Mouse (Mus musculus) brain, embryonic 14.5 days (tissue): ENCODE data around the gene Map9. TPM values are rescaled to one million over a fixed set of nuclear protein-coding genes. Genes with fewer than 3 reads are reported as not detected.

Experiments
- DNase-seq: peaks from one replicate; pipeline ENCODE4 v3.0.0-alpha.2; 2011; ENCODE audit warnings: low read depth
- CTCF ChIP-seq: fragments of 200-500 bp; IDR thresholded peaks from 2 replicates; pipeline ENCODE4 v1.5.1; 2012; ENCODE audit warnings: inconsistent platforms, mild to moderate bottlenecking, moderate library complexity, borderline replicate concordance; ENCODE audit not compliant: insufficient read depth, insufficient read length; ENCODE audit errors: extremely low read depth
- POLR2A ChIP-seq: fragments of 200-500 bp; IDR thresholded peaks from 2 replicates; pipeline ENCODE4 v1.6.1; 2012; ENCODE audit warnings: mild to moderate bottlenecking, inconsistent platforms, borderline replicate concordance; ENCODE audit not compliant: poor library complexity, insufficient read depth, insufficient read length, severe bottlenecking; ENCODE audit errors: extremely low read depth
- polyA plus RNA-seq: library from polyadenylated mRNA; depleted of rRNA; stranded (reverse); fragments of >200 nt; gene quantifications from 2 replicates; pipeline ENCODE4 v1.2.3, GENCODE M21; 2012

Map9 gene
- polyA plus RNA-seq, 1 experiment, result 32.5 TPM

- DNase-seq, result peak; percentile 63
Observed at GRCm38 (mm10) chr3:82362452-82362851, 4.6 kb downstream of the Map9 start.

GRCm38 (mm10) chr3:82364505-82364904 lies 6.7 kb downstream of the Map9 start:
- no peak for TF ChIP-seq CTCF
- TF ChIP-seq POLR2A, result no peak
- DNase-seq, result no peak

More at GRCm38 (mm10) chr3:82362452-82362851, 4.6 kb downstream of the Map9 start:
- TF ChIP-seq CTCF (peak; percentile 76; the same call in 1 of the 2 replicates), POLR2A (no peak)

- TF ChIP-seq POLR2A (no peak), CTCF (peak; percentile 83; the same call in 1 of the 2 replicates)
- peak; percentile 69 for DNase-seq
Observed at GRCm38 (mm10) chr3:82364988-82365387, 7.1 kb downstream of the Map9 start.

GRCm38 (mm10) chr3:82369063-82369860 lies 11.4 kb downstream of the Map9 start:
- no peak for TF ChIP-seq POLR2A
- TF ChIP-seq CTCF, result no peak
- DNase-seq, result no peak

GRCm38 (mm10) chr3:82370439-82371011 lies 12.7 kb downstream of the Map9 start:
- TF ChIP-seq CTCF (no peak), POLR2A (no peak)
- DNase-seq, result no peak

DNA sequence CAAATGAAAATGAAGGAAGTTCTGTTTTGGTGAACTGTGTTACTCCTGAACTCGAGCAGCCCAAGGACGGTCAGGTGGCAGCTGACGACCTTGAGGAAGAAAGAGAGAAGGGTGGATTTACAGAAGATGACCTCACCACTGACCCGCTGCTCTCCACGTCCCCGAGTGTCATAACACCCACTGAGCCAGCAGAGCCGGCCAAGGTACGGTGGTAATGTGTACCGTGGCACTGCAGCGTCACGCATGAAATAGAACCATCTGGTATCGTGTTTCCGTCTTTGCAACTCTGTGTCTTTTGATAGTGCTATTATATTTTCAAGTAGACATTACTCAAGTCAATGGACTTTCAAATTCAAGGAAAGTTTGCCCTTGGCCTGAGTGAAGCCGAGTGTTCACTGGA lies 19.1 kb downstream of the Map9 start:
- no peak for DNase-seq

DNA sequence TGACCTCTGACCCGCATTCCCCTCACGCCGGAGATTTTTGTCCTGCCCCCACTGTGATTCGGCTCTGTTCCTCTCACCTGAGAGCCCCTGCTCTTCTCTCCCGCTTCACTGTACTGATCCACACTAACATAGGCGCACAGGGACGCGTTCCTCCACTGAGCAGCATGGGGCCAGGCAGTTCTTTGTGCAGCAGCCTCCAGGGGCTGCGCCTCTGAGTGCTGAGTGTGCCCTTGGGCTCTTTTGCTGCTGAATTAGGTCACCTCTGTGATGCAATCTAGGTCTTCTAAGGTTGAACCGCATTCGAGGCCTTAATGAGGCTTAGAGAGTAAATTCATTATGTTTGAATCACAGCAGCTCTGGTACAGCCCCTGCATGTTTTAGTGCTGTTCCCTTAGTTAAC lies 24.5 kb downstream of the Map9 start:
- peak; percentile 35 for DNase-seq
- no peak for TF ChIP-seq CTCF
- TF ChIP-seq POLR2A, result no peak

More for the DNA sequence above, 19.1 kb downstream of the Map9 start:
- TF ChIP-seq CTCF (no peak), POLR2A (no peak)

- DNase-seq, result no peak
- TF ChIP-seq CTCF (no peak), POLR2A (no peak)
Observed at GRCm38 (mm10) chr3:82385091-82385490, 27.2 kb downstream of the Map9 start.

DNA sequence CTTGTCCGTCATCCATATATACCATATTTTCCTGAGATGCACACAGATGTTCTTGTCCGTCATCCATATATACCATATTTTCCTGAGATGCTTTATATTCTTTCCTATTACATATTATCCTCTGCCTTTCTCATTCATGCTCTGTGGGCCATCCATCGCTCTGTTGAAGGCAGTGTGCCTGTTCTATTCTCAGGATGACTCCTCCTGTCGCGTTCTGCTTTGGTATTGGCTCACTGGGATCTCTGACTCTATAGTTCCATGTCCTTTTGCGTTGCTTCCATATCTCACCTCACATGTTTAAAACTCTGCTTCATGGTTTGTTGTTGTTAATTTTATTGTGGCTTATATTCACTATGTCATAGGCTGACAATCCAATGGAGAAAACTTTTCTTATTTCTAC lies 48.0 kb downstream of the Map9 start:
- TF ChIP-seq CTCF, result no peak
- TF ChIP-seq POLR2A, result no peak
- peak; percentile 10 for DNase-seq

GRCm38 (mm10) chr3:82406336-82406735 lies 48.5 kb downstream of the Map9 start:
- peak; percentile 91 for DNase-seq
- no peak for TF ChIP-seq POLR2A
- TF ChIP-seq CTCF, result no peak

DNA sequence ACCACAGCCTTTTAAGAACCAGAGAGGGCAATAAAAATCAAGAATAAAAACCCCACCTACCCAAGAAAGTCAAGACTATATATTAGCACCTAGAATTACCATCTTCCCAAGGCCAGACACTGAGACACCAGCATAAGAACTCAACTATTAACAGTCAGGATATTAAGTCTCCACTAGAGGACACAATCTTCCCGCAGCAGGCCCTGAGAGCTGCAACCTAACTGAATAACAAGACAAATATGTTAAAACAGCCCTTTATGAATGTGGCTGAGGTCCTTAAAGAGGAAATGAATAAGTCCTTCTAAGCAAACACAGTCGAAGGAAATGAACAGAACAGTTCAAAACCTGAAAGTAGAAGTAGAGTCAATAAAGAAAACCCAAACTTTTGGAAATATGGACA lies 49.6 kb downstream of the Map9 start:
- DNase-seq, result peak; percentile 63
- peak; percentile 35; the same call in 1 of the 2 replicates for TF ChIP-seq CTCF
- TF ChIP-seq POLR2A, result no peak

- TF ChIP-seq POLR2A (no peak), CTCF (no peak)
- DNase-seq, result peak; percentile 12
Observed at GRCm38 (mm10) chr3:82412397-82412796, 54.6 kb downstream of the Map9 start.

GRCm38 (mm10) chr3:82417958-82418357 lies 60.1 kb downstream of the Map9 start:
- DNase-seq, result no peak

More at GRCm38 (mm10) chr3:82417958-82418357, 60.1 kb downstream of the Map9 start:
- TF ChIP-seq POLR2A (no peak), CTCF (no peak)
